Mouse (Mus musculus) C2C12 (cell line): ENCODE measurements around the gene Med25. TPM values are rescaled to one million over a fixed set of nuclear protein-coding genes. Genes with fewer than 3 reads are reported as not detected.
A peak's percentile ranks its signal among the peaks of the same experiment; 100 is the strongest.

Experiments
- H3K27me3 ChIP-seq: one replicate; pipeline ENCODE4 v1.6.1; 2011; ENCODE audit not compliant: control insufficient read depth, insufficient read depth, insufficient read length
- H3K36me3 ChIP-seq: one replicate; pipeline ENCODE4 v1.6.1; 2011; ENCODE audit not compliant: control insufficient read depth, insufficient read depth
- H3K4me3 ChIP-seq: one replicate; pipeline ENCODE4 v1.5.1; 2011; ENCODE audit warnings: mild to moderate bottlenecking, control low read depth; ENCODE audit not compliant: poor library complexity, insufficient read depth, severe bottlenecking
- H3K79me2 ChIP-seq: one replicate; pipeline ENCODE4 v1.6.1; 2011; ENCODE audit not compliant: control insufficient read depth, insufficient read depth
- H3K79me3 ChIP-seq: one replicate; pipeline ENCODE4 v1.6.1; 2011; ENCODE audit warnings: low read depth, control low read depth
- H3ac ChIP-seq: one replicate; pipeline ENCODE3; 2011; ENCODE audit warnings: low read depth; ENCODE audit not compliant: control insufficient read depth, insufficient read length
- CEBPB ChIP-seq: IDR thresholded peaks from one replicate; pipeline ENCODE4 v1.6.1; 2011; ENCODE audit warnings: low read depth, mild to moderate bottlenecking, control low read depth, moderate library complexity
- CTCF ChIP-seq: IDR thresholded peaks from one replicate; pipeline ENCODE4 v1.5.1; 2011; ENCODE audit not compliant: control insufficient read depth, insufficient read depth, insufficient read length
- FOSL1 ChIP-seq: IDR thresholded peaks from one replicate; pipeline ENCODE4 v1.8.0; 2011; ENCODE audit warnings: mild to moderate bottlenecking, low read length; ENCODE audit not compliant: poor library complexity, insufficient read depth, severe bottlenecking
- MAX ChIP-seq: IDR thresholded peaks from one replicate; pipeline ENCODE4 v1.6.1; 2011; ENCODE audit warnings: mild to moderate bottlenecking, control low read depth
- MYOD1 ChIP-seq: IDR thresholded peaks from one replicate; pipeline ENCODE4 v1.6.1; 2011; ENCODE audit warnings: low read depth; ENCODE audit not compliant: control insufficient read depth, insufficient read length
- MYOG ChIP-seq: IDR thresholded peaks from one replicate; pipeline ENCODE4 v1.6.1; 2011; ENCODE audit not compliant: control insufficient read depth, insufficient read length; ENCODE audit errors: extremely low read depth
- USF1 ChIP-seq: IDR thresholded peaks from one replicate; pipeline ENCODE4 v1.6.1; 2011; ENCODE audit warnings: low read depth, mild to moderate bottlenecking, control low read depth, moderate library complexity
- polyA plus RNA-seq: library from polyadenylated mRNA; unstranded; fragments of >200 nt; fragmentation: generic; extraction: Trizol; gene quantifications from one replicate; pipeline ENCODE4 v1.2.1, GENCODE M21; 2012; ENCODE audit warnings: missing spikeins

Gene Med25
- polyA plus RNA-seq, 1 experiment: 43.9 TPM

DNA sequence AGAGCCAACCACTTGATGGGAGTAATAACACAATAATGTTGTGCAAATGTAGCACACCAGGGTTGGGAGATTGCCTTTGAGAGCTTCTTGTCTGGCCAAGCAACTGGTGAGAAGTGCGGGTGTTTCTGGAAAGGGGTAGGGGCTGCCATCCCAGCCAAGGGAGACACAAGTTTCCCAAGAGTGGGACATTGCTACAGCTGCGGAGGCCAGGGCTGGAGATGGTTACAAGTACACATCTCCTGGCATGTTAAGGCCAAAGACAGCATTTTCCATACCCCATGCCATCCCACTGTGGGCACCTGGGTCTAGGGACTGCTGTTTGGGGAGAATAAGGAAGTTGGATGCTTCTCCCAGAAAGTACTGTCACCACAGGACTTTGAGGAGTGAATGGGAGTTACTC, 39.4 kb downstream of the Med25 start:
- Histone ChIP-seq H3K79me2 (peaks cover 54% of the 10 kb centered on the region), H3K36me3 (peaks cover 9% of the 10 kb centered on the region), H3K4me3 (no peak overlapping the region), H3K27me3 (no peaks in the 10 kb centered on the region), H3ac (no peak overlapping the region), H3K79me3 (peaks cover 24% of the 10 kb centered on the region)
- no peak for TF ChIP-seq CEBPB
- no peak for TF ChIP-seq MYOG
- TF ChIP-seq MAX: no peak
- no peak for TF ChIP-seq FOSL1
- no peak for TF ChIP-seq MYOD1
- no peak for TF ChIP-seq CTCF
- no peak for TF ChIP-seq USF1

- H3K79me3 ChIP-seq: peaks cover 23% of the 10 kb centered on the region
- H3K36me3 ChIP-seq: peaks cover 9% of the 10 kb centered on the region
- H3K4me3 ChIP-seq: no peak overlapping the region
- no peak for TF ChIP-seq CTCF
- no peak for TF ChIP-seq CEBPB
- TF ChIP-seq FOSL1: no peak
- TF ChIP-seq MYOG: no peak
- no peaks in the 10 kb centered on the region for H3K27me3 ChIP-seq
- peaks cover 54% of the 10 kb centered on the region for H3K79me2 ChIP-seq
- H3ac ChIP-seq: no peak overlapping the region
Observed at GRCm38 (mm10) chr7:44852259-44853027, 40.1 kb downstream of the Med25 start.

DNA sequence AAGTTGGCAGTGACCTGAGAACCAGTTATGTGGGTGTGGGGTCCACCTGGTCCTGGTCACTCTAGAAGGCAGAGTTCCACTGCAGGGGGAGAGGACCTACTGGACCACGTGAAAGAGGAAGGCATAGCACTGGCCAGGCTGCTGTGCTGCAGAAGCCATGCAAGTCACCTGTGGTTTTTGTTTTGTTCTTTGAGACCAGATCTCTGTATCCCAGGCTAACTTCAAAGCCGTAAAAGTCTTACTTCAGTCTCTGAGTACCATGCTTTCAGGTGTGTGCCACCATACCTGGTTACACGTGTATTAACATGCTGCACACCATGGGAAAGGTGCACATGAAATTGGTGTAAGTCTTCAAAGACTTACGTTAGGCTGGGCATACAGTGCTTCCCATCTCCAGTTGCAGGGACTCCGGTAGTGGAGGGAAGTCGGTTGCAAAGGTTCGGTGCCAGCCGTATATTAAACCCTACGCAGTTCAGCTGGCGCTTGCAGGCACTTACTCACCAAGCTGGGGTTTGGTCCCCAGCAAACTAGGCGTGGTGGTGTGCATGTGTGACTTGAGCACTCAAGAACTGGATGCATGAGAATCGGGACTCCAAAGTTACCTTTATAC, 40.8 kb downstream of the Med25 start:
- H3K36me3 ChIP-seq: peaks cover 9% of the 10 kb centered on the region
- TF ChIP-seq MAX (no peak), FOSL1 (no peak), MYOD1 (no peak), MYOG (no peak), USF1 (no peak), CEBPB (no peak)
- peaks cover 53% of the 10 kb centered on the region for H3K79me2 ChIP-seq
- no peaks in the 10 kb centered on the region for H3K27me3 ChIP-seq
- no peak overlapping the region for H3K4me3 ChIP-seq
- H3K79me3 ChIP-seq: peaks cover 24% of the 10 kb centered on the region
- no peak overlapping the region for H3ac ChIP-seq

GRCm38 (mm10) chr7:44850789-44851624, 41.5 kb downstream of the Med25 start:
- no peaks in the 10 kb centered on the region for H3K27me3 ChIP-seq
- H3K36me3 ChIP-seq: peaks cover 15% of the 10 kb centered on the region
- TF ChIP-seq USF1: no peak
- TF ChIP-seq CTCF: no peak
- TF ChIP-seq FOSL1: no peak
- no peak for TF ChIP-seq CEBPB
- TF ChIP-seq MYOG: no peak
- TF ChIP-seq MAX: no peak
- no peak for TF ChIP-seq MYOD1
- peaks cover 53% of the 10 kb centered on the region for H3K79me2 ChIP-seq
- peaks cover 24% of the 10 kb centered on the region for H3K79me3 ChIP-seq
- peak overlapping the region; percentile 71 for H3ac ChIP-seq
- peak overlapping the region; percentile 82 for H3K4me3 ChIP-seq

DNA sequence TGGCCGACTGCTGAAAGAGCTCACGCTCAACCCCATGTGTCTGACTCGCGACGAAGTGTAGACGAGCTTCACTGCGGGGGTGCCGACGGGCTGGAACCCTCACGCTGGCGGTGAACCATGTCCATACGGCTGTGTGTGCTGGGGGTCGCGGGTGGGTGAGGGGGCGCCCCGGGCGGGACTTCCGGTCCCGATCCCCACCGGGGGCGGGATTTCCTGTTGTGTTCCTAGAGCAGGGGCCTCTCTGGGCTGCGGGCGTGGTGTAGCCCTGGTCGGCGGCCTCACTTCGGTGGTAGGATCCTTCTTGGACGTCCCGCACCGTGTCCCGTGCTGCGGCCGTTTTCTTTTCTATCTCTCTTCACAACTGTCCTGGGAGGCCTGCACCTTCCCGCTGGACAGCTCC, 42.4 kb downstream of the Med25 start:
- Histone ChIP-seq H3K4me3 (peak overlapping the region; percentile 82), H3K36me3 (peaks cover 17% of the 10 kb centered on the region), H3K27me3 (no peaks in the 10 kb centered on the region), H3K79me2 (peaks cover 53% of the 10 kb centered on the region), H3ac (peak overlapping the region; percentile 93), H3K79me3 (peaks cover 24% of the 10 kb centered on the region)
- no peak for TF ChIP-seq CTCF
- no peak for TF ChIP-seq USF1
- TF ChIP-seq FOSL1: no peak
- TF ChIP-seq MYOD1: no peak
- no peak for TF ChIP-seq CEBPB
- TF ChIP-seq MAX: no peak
